Mouse (Mus musculus) T-cell, adult 2 months (primary cell): ENCODE measurements around the gene Fos.

ENCODE experiments used
- DNase-seq: peaks from one replicate; pipeline ENCODE4 v3.0.0; 2022; ENCODE audit warnings: low spot score

The Fos gene

DNA sequence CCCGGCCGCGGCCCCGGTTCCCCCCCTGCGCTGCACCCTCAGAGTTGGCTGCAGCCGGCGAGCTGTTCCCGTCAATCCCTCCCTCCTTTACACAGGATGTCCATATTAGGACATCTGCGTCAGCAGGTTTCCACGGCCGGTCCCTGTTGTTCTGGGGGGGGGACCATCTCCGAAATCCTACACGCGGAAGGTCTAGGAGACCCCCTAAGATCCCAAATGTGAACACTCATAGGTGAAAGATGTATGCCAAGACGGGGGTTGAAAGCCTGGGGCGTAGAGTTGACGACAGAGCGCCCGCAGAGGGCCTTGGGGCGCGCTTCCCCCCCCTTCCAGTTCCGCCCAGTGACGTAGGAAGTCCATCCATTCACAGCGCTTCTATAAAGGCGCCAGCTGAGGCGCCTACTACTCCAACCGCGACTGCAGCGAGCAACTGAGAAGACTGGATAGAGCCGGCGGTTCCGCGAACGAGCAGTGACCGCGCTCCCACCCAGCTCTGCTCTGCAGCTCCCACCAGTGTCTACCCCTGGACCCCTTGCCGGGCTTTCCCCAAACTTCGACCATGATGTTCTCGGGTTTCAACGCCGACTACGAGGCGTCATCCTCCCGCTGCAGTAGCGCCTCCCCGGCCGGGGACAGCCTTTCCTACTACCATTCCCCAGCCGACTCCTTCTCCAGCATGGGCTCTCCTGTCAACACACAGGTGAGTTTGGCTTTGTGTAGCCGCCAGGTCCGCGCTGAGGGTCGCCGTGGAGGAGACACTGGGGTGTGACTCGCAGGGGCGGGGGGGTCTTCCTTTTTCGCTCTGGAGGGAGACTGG, at the start of gene Fos:
Gene Fos, plus strand, starts transcription at position 410 of the 817 bp plus-strand sequence.
- DNase-seq, result peak; percentile 90

- no peak for DNase-seq
Measured at GRCm38 (mm10) chr12:85425721-85426120, 48.0 kb upstream of the Fos start.

DNA sequence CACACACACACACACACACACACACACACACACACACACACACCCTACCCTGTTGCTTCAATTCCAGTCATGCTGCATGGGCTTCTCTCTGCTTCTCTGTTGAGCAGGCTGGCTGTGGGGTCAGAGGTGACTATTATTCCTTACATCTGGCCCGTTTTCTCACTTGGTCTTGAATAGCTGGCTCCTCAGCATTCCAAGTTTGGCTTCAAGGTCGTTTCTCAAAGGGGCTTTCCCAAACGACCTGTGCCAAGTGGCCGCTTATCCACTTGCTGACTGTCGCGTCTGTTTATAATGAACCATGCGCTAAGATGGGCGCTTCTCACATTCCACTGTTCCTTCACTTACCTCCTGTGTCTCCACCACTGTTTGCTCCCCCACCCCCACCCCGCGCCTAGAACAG, 47.6 kb upstream of the Fos start:
- DNase-seq, result no peak

DNA sequence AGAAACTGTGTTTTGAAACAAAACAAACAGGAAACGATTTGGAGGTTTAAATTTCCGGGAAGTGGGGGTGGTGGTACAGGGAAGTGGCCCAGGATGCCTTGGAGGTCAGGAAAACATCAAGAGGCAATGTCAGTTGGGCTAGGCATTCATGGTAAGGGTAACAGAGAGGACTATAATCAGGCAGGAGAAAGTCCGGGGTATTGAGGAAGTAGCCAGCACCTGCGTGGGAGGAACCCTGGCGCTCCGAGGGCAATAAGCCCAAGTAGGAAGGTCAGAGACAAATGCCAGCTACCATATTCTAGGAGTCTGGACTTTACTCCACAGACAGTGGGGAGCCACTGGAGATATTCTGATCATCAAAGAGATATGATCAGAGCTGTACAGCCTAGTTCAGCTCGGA, 45.9 kb upstream of the Fos start:
- DNase-seq, result no peak

DNA sequence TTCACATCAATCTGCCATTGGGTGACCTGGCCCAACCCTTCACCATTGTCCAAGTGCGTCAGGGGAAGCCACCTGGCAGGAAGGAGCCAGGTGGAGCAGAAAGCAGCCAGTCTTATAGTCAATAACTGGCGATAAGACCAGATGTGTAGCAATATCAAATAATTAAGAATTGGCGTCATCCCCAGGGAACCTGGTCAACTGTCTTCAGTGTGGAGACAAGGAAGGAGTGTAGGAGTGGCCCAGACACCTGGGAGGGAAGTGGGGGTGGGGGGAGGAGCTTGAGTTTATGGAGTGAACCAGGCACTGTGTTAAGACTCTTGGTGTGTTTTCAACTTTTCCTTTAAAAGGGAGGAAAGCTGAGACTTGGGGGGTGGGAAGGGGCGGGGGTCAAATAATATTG, 43.7 kb upstream of the Fos start:
- DNase-seq, result no peak

DNA sequence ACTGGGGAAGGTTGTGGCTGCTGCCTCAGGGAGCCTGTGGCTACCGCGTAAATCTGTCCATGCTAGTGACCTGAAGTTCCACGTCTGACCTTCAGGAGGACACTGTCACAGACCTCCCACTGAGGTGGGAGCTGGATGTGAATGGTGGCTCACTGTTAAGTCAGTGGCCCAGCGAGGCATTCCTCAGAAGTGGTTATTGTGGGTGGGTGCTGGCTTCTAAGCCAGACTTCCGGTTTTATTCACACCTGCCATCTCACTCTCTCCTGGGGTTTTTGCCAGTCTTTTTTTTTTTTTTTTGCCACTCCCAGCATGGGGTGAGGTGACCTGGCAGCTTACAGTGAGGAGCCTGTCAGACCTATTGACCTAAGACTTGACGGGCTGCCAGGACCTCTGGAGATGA, 43.3 kb upstream of the Fos start:
- peak; percentile 53 for DNase-seq

GRCm38 (mm10) chr12:85433850-85434249, 39.8 kb upstream of the Fos start:
- DNase-seq, result no peak

- no peak for DNase-seq
Measured at GRCm38 (mm10) chr12:85434526-85434925, 39.2 kb upstream of the Fos start.

DNA sequence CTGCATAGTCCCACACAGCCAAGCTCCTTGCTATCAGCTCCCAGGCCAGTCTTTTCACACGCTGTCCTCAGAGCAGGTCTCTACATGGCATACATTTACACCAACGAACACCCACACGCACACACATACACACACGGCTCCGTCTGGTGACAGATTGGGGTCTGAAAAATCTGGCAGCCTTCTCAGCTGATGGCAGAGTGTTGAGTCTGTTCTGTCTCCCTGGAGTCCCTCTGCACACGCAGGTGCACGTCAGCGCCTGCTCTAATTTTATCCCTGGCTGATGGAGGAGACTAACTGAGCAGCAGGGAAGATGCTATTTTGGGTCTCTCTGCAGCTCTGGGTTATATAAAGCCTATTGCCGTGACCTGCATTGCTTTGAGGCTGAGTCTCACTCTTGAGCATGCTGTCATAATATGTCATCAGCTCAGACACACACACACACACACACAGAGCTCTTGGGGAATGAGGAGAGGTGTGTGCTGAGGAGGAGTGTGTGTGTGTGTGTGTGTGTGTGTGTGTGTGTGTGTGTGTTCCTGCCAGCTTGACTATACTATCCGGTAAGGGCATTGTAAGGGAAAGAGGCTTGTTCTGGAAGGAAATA, 37.6 kb upstream of the Fos start:
- DNase-seq, result no peak

DNA sequence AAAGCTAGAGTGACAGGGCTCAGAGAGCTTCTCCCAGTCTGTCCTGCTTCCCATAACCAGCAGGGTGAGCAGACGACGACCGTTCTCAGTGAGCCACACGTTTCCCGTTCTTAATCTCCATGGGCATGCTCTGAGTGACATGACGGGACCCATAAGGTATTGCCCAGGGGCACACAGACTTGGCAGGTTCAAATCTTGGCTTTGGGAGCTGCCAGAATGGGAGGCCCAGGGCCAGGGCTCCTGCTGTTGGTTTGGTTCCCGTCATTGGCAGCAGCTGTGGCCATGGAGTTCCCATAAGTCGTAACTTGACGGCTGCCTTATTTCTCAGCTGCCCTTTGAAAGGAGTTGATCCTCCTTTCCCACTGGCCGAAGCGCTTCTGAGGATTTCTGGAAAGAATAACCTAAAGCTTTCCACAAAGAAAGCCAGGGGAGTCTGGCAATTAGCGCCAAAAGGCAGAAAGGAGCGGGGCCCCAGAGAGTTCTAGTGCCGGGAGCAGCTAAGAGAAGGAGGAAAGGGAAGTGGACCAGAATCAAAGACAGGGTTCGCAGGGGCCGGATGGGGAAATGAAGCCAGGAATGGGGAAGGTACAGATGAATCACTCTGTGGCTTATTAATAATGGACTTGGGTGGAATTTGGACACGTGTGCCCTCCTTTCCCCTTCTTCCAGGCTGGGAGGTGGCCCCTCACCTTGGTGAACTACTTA, 36.4 kb upstream of the Fos start:
- no peak for DNase-seq

- DNase-seq, result no peak
Measured at GRCm38 (mm10) chr12:85443456-85443855, 30.2 kb upstream of the Fos start.

- peak; percentile 81 for DNase-seq
Measured at GRCm38 (mm10) chr12:85444646-85445045, 29.0 kb upstream of the Fos start.

- peak; percentile 87 for DNase-seq
Measured at GRCm38 (mm10) chr12:85447009-85447408, 26.7 kb upstream of the Fos start.

- no peak for DNase-seq
Measured at GRCm38 (mm10) chr12:85447490-85447889, 26.2 kb upstream of the Fos start.

DNA sequence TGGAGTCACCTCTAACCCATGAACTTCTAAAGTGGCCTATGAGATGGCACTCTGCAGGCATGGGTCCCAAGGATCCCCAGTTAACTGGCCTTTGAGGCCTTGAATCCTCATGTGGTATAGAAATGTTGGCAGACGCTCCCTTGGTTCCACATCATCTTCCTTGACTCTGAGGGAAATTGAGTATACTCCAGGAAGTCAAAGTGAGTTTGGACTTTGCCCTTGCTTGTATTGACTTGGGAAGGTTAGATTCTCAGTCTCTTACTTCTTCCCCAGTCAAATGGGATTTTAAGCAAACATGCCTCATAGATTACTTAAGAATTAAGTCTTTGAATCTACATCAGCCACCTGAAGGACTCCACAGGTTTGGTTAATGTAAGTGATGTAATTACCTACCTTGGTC, 24.2 kb upstream of the Fos start:
- no peak for DNase-seq

DNA sequence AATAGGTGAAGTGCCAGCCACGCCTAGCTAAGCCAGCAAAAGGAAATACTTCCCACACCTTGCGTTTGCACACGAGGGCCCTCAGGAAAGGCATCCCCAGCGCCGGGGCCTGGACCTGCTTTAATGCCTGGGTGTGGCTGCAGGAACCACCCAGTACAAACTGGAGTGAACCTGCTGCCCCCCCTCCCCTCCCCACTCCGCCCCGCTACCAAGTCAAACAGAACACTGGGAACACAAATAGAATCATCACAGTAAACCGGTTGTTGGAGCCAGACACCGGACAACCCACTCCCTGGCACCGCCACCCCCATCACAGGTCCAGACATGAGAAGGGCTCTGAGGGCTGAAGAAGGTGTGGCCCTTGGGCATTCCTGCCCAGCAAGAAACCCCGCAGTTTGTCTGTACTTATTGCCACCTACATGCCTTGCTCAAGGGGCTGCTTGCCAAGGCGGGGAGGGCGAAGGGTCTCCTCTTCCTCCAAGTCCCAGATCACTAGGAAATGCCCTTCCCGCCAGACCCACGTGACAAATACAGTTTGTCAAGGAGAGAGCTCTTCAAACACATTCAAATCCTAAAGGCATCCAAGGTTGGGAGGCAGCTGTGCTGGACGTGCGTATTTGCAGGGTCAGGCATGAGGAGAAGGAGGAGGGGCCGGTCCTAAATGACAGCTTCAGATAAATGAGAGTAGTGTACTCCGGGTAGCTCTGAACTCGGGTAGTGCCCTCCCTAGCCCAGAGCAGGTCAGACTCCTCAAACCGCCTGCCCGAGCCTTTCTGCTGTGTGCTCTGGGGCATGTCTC, 21.8 kb upstream of the Fos start:
- no peak for DNase-seq

DNA sequence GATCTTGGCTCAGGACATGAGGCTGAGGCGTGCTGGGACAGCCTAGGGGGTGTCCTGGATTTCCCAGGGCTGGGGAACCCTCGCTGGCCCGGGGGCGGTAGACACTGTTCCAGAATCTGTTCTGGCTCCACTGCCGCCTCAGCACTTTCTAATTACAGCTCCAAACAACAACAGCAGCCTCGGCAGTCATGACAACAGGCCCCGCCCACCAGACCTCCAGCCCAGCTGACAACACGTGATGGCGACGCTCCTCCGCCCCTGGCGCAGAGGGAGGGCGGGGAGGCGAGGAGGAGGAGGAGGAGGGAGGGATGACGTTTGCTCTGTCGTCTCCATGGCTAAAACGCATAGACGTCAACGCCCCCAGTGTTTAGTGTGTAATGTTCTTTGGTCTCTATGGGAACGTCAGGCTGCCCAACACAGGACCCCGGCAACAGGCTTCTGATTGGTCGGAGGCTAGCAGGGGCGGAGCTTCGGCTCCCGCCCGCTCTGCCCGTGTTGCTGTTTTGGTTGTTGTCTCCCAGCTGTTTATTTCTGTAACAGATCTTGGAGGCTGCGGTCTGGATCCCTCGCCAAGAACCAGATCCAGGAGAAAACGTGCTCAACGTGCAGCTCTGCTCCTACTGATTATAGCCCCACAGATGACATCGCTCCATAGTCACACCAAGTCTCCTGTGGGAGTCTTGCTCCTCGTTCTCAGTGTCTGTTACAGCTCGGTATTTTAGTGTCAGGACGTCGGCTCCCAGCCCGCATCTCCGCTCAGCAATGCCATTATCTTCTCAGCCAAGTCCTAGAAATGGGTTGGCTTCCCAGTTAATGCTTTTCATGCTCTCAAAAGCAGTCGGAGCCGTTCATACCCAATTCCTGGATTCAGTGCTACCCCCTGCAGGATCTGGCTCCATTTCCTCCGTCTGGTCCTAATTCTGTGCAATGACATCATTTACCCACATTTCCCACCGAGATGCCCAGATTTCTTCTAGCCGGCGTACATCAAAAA, 18.3 kb upstream of the Fos start:
- peak; percentile 99 for DNase-seq

DNA sequence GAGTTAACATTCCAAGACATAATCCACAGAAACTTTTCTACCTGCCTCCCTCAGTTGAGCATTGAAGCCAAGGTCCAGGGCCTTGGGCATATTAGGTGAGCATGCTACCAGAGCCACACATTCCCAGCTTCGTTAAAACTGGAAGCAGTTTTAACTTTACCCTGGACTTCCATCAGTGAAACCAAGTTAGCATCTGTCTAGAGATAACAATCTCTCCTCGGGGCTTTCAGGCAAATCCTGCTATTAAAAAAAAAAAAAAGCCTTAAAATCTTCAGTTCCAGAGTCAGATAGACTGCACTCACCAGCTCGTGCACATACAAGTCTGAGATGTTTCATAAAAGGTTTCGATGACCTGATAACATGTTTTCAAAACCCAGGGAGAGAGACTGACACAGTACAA, 17.4 kb upstream of the Fos start:
- no peak for DNase-seq

DNA sequence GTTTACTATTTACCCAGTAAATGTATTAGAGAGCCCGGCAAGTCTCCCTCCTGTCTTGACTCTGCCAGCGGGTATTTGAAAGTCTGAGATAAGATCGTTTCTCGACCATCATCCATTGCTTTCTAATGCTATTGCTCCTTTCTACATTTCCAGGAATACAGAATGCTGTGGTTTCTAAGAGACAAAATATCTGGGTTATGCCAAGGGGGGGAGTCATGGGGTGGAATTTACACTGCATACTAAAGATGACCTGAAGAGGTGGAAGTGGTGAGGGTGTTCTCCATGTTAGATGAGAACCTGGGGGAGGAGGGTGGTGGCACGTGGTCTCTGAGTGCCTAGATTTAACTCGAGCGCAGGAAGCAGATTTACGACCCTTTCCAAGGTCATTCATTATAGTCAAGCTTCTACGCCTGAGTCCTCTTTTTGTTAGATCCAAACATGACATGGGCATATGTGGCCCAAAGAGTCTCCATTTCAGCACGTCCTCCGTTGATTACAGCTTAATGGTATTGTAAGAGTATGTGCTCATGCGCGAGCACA, 16.7 kb upstream of the Fos start:
- DNase-seq, result no peak

GRCm38 (mm10) chr12:85459820-85460219, 13.9 kb upstream of the Fos start:
- DNase-seq, result no peak
